Mouse (Mus musculus): ENCODE measurements around the gene Sh3rf1. TPM values are rescaled to one million over a fixed set of nuclear protein-coding genes. Genes with fewer than 3 reads are reported as not detected.

Sh3rf1 gene
- polyA plus RNA-seq, 1 experiment from 2014 or later: 8.6 TPM

- Histone ChIP-seq H3K9me3 (ENCODE audit: control insufficient read depth, low read length) (no peaks in the 10 kb centered on the region), H3K4me1 (ENCODE audit: control insufficient read depth, insufficient read depth, low read length) (no peaks in the 10 kb centered on the region), H3K4me3 (ENCODE audit: low read depth, low read length) (no peak overlapping the region), H3K36me3 (ENCODE audit: control insufficient read depth, insufficient read depth, low read length) (no peaks in the 10 kb centered on the region), H3K9ac (ENCODE audit: low read length) (no peak overlapping the region), H3K27ac (replicated peaks; ENCODE audit: low read depth, low read length) (no peak overlapping the region), H3K4me2 (ENCODE audit: low read depth, severe bottlenecking) (no peak overlapping the region), H3K27me3 (ENCODE audit: control insufficient read depth, insufficient read depth, low read length) (no peaks in the 10 kb centered on the region)
- ATAC-seq (ENCODE audit: insufficient number of reproducible peaks, low FRiP score, low TSS enrichment, low read depth) (no peak), DNase-seq (ENCODE audit: low spot score) (no peak)
- 60% methylated on average over 5 of the region's 5 CpGs for WGBS
Measured at GRCm38 (mm10) chr8:61215081-61215819, 8.4 kb upstream of the Sh3rf1 start.

GRCm38 (mm10) chr8:61217017-61217416 is 6.7 kb upstream of the Sh3rf1 start:
- 45% methylated on average over 3 of the region's 3 CpGs for WGBS

GRCm38 (mm10) chr8:61217426-61217825 is 6.2 kb upstream of the Sh3rf1 start:
- no peak overlapping the region for H3K9ac ChIP-seq (ENCODE audit: low read length)

More at GRCm38 (mm10) chr8:61217017-61217416, 6.7 kb upstream of the Sh3rf1 start:
- no peak overlapping the region for H3K27ac ChIP-seq (replicated peaks; ENCODE audit: low read depth, low read length)
- no peak for DNase-seq (ENCODE audit: low spot score)
- no peaks in the 10 kb centered on the region for H3K36me3 ChIP-seq (ENCODE audit: control insufficient read depth, insufficient read depth, low read length)
- no peak overlapping the region for H3K4me2 ChIP-seq (ENCODE audit: low read depth, severe bottlenecking)
- no peak overlapping the region for H3K9ac ChIP-seq (ENCODE audit: low read length)
- no peaks in the 10 kb centered on the region for H3K9me3 ChIP-seq (ENCODE audit: control insufficient read depth, low read length)
- H3K4me1 ChIP-seq (ENCODE audit: control insufficient read depth, insufficient read depth, low read length): no peaks in the 10 kb centered on the region
- no peaks in the 10 kb centered on the region for H3K27me3 ChIP-seq (ENCODE audit: control insufficient read depth, insufficient read depth, low read length)
- ATAC-seq (ENCODE audit: insufficient number of reproducible peaks, low FRiP score, low TSS enrichment, low read depth): no peak
- no peak overlapping the region for H3K4me3 ChIP-seq (ENCODE audit: low read depth, low read length)

GRCm38 (mm10) chr8:61218439-61218838 is 5.2 kb upstream of the Sh3rf1 start:
- no peak overlapping the region for H3K9ac ChIP-seq (ENCODE audit: low read length)
- no peak overlapping the region for H3K27ac ChIP-seq (replicated peaks; ENCODE audit: low read depth, low read length)
- H3K4me3 ChIP-seq (ENCODE audit: low read depth, low read length): no peak overlapping the region
- ATAC-seq (ENCODE audit: insufficient number of reproducible peaks, low FRiP score, low TSS enrichment, low read depth) (no peak), DNase-seq (ENCODE audit: low spot score) (no peak)
- H3K36me3 ChIP-seq (ENCODE audit: control insufficient read depth, insufficient read depth, low read length): no peaks in the 10 kb centered on the region
- H3K4me2 ChIP-seq (ENCODE audit: low read depth, severe bottlenecking): no peak overlapping the region
- H3K9me3 ChIP-seq (ENCODE audit: control insufficient read depth, low read length): no peaks in the 10 kb centered on the region
- H3K27me3 ChIP-seq (ENCODE audit: control insufficient read depth, insufficient read depth, low read length): no peaks in the 10 kb centered on the region
- 94% methylated on average over 2 of the region's 2 CpGs for WGBS
- H3K4me1 ChIP-seq (ENCODE audit: control insufficient read depth, insufficient read depth, low read length): no peaks in the 10 kb centered on the region

More at GRCm38 (mm10) chr8:61217426-61217825, 6.2 kb upstream of the Sh3rf1 start:
- Histone ChIP-seq H3K36me3 (ENCODE audit: control insufficient read depth, insufficient read depth, low read length) (no peaks in the 10 kb centered on the region), H3K4me1 (ENCODE audit: control insufficient read depth, insufficient read depth, low read length) (no peaks in the 10 kb centered on the region), H3K27ac (replicated peaks; ENCODE audit: low read depth, low read length) (no peak overlapping the region), H3K9me3 (ENCODE audit: control insufficient read depth, low read length) (no peaks in the 10 kb centered on the region), H3K4me3 (ENCODE audit: low read depth, low read length) (no peak overlapping the region), H3K27me3 (ENCODE audit: control insufficient read depth, insufficient read depth, low read length) (no peaks in the 10 kb centered on the region), H3K4me2 (ENCODE audit: low read depth, severe bottlenecking) (no peak overlapping the region)
- ATAC-seq (ENCODE audit: insufficient number of reproducible peaks, low FRiP score, low TSS enrichment, low read depth) (no peak), DNase-seq (ENCODE audit: low spot score) (no peak)
- 72% methylated on average over 8 of the region's 8 CpGs for WGBS

GRCm38 (mm10) chr8:61223283-61223682 is 389 bp upstream of the Sh3rf1 start:
- WGBS: 18% methylated on average over 5 of the region's 5 CpGs
- ATAC-seq (ENCODE audit: insufficient number of reproducible peaks, low FRiP score, low TSS enrichment, low read depth): no peak
- no peak overlapping the region for H3K27ac ChIP-seq (replicated peaks; ENCODE audit: low read depth, low read length)

GRCm38 (mm10) chr8:61224380-61225092 is 864 bp downstream of the Sh3rf1 start:
- peak; percentile 71 for DNase-seq (ENCODE audit: low spot score)

More at GRCm38 (mm10) chr8:61223283-61223682, 389 bp upstream of the Sh3rf1 start:
- Histone ChIP-seq H3K36me3 (ENCODE audit: control insufficient read depth, insufficient read depth, low read length) (no peaks in the 10 kb centered on the region), H3K9me3 (ENCODE audit: control insufficient read depth, low read length) (no peaks in the 10 kb centered on the region), H3K4me3 (ENCODE audit: low read depth, low read length) (peak overlapping the region; percentile 78), H3K4me2 (ENCODE audit: low read depth, severe bottlenecking) (peak overlapping the region; percentile 59), H3K9ac (ENCODE audit: low read length) (peak overlapping the region; percentile 84; the same call in 1 of the 2 replicates), H3K4me1 (ENCODE audit: control insufficient read depth, insufficient read depth, low read length) (peaks cover 4% of the 10 kb centered on the region), H3K27me3 (ENCODE audit: control insufficient read depth, insufficient read depth, low read length) (no peaks in the 10 kb centered on the region)
- no peak for DNase-seq (ENCODE audit: low spot score)

GRCm38 (mm10) chr8:61225581-61226395 is 2.1 kb downstream of the Sh3rf1 start:
- no peaks in the 10 kb centered on the region for H3K9me3 ChIP-seq (ENCODE audit: control insufficient read depth, low read length)
- H3K9ac ChIP-seq (ENCODE audit: low read length): no peak overlapping the region
- peaks cover 4% of the 10 kb centered on the region for H3K4me1 ChIP-seq (ENCODE audit: control insufficient read depth, insufficient read depth, low read length)
- H3K27ac ChIP-seq (replicated peaks; ENCODE audit: low read depth, low read length): no peak overlapping the region
- H3K4me3 ChIP-seq (ENCODE audit: low read depth, low read length): peak overlapping the region; percentile 78; the same call in 1 of the 2 replicates
- H3K4me2 ChIP-seq (ENCODE audit: low read depth, severe bottlenecking): peak overlapping the region; percentile 59
- ATAC-seq (ENCODE audit: insufficient number of reproducible peaks, low FRiP score, low TSS enrichment, low read depth) (no peak), DNase-seq (ENCODE audit: low spot score) (no peak)
- no peaks in the 10 kb centered on the region for H3K27me3 ChIP-seq (ENCODE audit: control insufficient read depth, insufficient read depth, low read length)
- WGBS: 57% methylated on average over 20 of the region's 20 CpGs
- no peaks in the 10 kb centered on the region for H3K36me3 ChIP-seq (ENCODE audit: control insufficient read depth, insufficient read depth, low read length)

More at GRCm38 (mm10) chr8:61224380-61225092, 864 bp downstream of the Sh3rf1 start:
- Histone ChIP-seq H3K36me3 (ENCODE audit: control insufficient read depth, insufficient read depth, low read length) (no peaks in the 10 kb centered on the region), H3K4me2 (ENCODE audit: low read depth, severe bottlenecking) (peak overlapping the region; percentile 59), H3K27ac (replicated peaks; ENCODE audit: low read depth, low read length) (peak overlapping the region; percentile 47), H3K4me3 (ENCODE audit: low read depth, low read length) (peak overlapping the region; percentile 78), H3K27me3 (ENCODE audit: control insufficient read depth, insufficient read depth, low read length) (no peaks in the 10 kb centered on the region), H3K9me3 (ENCODE audit: control insufficient read depth, low read length) (no peaks in the 10 kb centered on the region), H3K4me1 (ENCODE audit: control insufficient read depth, insufficient read depth, low read length) (peaks cover 4% of the 10 kb centered on the region), H3K9ac (ENCODE audit: low read length) (peak overlapping the region; percentile 84)
- ATAC-seq (ENCODE audit: insufficient number of reproducible peaks, low FRiP score, low TSS enrichment, low read depth): peak; percentile 26; the same call in 1 of the 2 replicates
- WGBS: under 1% methylated on average over 41 of the region's 41 CpGs

GRCm38 (mm10) chr8:61226632-61227031 is 3.0 kb downstream of the Sh3rf1 start:
- Histone ChIP-seq H3K27ac (replicated peaks; ENCODE audit: low read depth, low read length) (no peak overlapping the region), H3K4me2 (ENCODE audit: low read depth, severe bottlenecking) (no peak overlapping the region), H3K9me3 (ENCODE audit: control insufficient read depth, low read length) (no peaks in the 10 kb centered on the region), H3K4me1 (ENCODE audit: control insufficient read depth, insufficient read depth, low read length) (peaks cover 4% of the 10 kb centered on the region), H3K4me3 (ENCODE audit: low read depth, low read length) (no peak overlapping the region), H3K36me3 (ENCODE audit: control insufficient read depth, insufficient read depth, low read length) (no peaks in the 10 kb centered on the region), H3K27me3 (ENCODE audit: control insufficient read depth, insufficient read depth, low read length) (no peaks in the 10 kb centered on the region), H3K9ac (ENCODE audit: low read length) (no peak overlapping the region)
- ATAC-seq (ENCODE audit: insufficient number of reproducible peaks, low FRiP score, low TSS enrichment, low read depth) (no peak), DNase-seq (ENCODE audit: low spot score) (no peak)
- WGBS: 93% methylated on average over 5 of the region's 5 CpGs

All from limb, embryonic 11.5 days (tissue).